Comparison of ENCODE assay signal across 16 mouse cellular contexts in the genomic region with DNA sequence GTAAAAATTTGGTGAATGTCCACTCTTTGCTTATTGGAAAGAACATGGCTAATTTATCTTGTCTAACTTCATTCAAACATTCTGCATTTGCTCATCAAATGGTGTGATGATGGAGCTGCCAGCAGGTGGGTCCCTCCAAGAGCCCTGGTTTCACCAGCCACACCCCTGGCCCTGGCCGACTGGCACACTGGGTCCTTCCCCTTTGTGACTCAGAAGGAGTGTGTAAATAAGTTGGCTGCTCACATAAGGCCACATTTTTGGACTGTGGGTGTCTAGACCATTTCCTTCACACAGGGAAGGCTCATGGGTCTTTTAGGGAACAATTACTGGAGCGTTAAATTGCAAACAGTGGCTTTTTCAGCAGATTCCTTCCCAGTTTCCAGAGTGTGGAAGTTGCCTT.
"Had no signal": no experiment of that assay in that cellular context is flagged by ENCODE, and none has a peak within 500 bp of the region (broad histone marks: within the 10 kb centered on the region; RNA-seq: fewer than 3 reads in every experiment).

No protein-coding gene starts in this region.

- H3K27me3 ChIP-seq: intestine, embryonic 15.5 days; liver, embryonic 13.5 days; midbrain, embryonic 15.5 days; neural tube, embryonic 13.5 days had no signal

- H3K4me2 ChIP-seq: intestine, embryonic 15.5 days; liver, embryonic 13.5 days; midbrain, embryonic 11.5 days; midbrain, embryonic 15.5 days; neural tube, embryonic 13.5 days had no signal

- H3K9ac ChIP-seq: intestine, embryonic 15.5 days; liver, embryonic 13.5 days; midbrain, embryonic 15.5 days; neural tube, embryonic 13.5 days had no signal

- ATAC-seq: intestine, embryonic 15.5 days; midbrain, embryonic 15.5 days had no signal

- H3K4me1 ChIP-seq: intestine, embryonic 15.5 days; liver, embryonic 13.5 days; midbrain, embryonic 15.5 days; neural tube, embryonic 13.5 days had no signal

- H3K27ac ChIP-seq: intestine, embryonic 15.5 days; kidney, postnatal 0 days; layer of hippocampus, adult 2 months; liver, embryonic 13.5 days; midbrain, embryonic 15.5 days; neural tube, embryonic 13.5 days had no signal

- H3K36me3 ChIP-seq: intestine, embryonic 15.5 days; liver, embryonic 13.5 days; midbrain, embryonic 15.5 days; neural tube, embryonic 13.5 days had no signal

- H3K9me3 ChIP-seq: intestine, embryonic 15.5 days; liver, embryonic 13.5 days; midbrain, embryonic 15.5 days; neural tube, embryonic 13.5 days had no signal

- H3K4me3 ChIP-seq: intestine, embryonic 15.5 days; layer of hippocampus, adult 2 months; liver, embryonic 13.5 days; midbrain, embryonic 15.5 days; neural tube, embryonic 13.5 days had no signal

- DNase-seq: kidney, adult 18-20 months; layer of hippocampus, adult 9-11 months; liver, embryonic 13.5 days; lung, adult 2 months; lung, postnatal 14 days; lung, postnatal 4 days; right cerebral cortex, adult 18-20 months; right cerebral cortex, postnatal 25 days; thymus, adult 2 months; thymus, postnatal 14 days had no signal
